Comparison of ENCODE assay signal across 13 mouse cellular contexts in genomic region chr19:10195252-10195651, GRCm38 (mm10). TPM values are rescaled to one million over a fixed set of nuclear protein-coding genes. Genes with fewer than 3 reads are reported as not detected.
DNase-seq lines count a peak whose midpoint lies in the region; TF ChIP-seq lines count a peak whose summit lies in the region.
"Had no signal": no experiment of that assay in that cellular context is flagged by ENCODE, and none has a peak within 500 bp of the region (broad histone marks: within the 10 kb centered on the region; RNA-seq: fewer than 3 reads in every experiment).

No protein-coding gene starts in this region.

- H3K27me3 ChIP-seq in limb, embryonic 10.5 days (ENCODE audit: low read depth, poor library complexity, severe bottlenecking): no peaks in the 10 kb centered on the region
- H3K27me3 ChIP-seq: hindbrain, embryonic 12.5 days; liver, embryonic 13.5 days had no signal

- H3K27ac ChIP-seq in limb, embryonic 10.5 days: no peak overlapping the region
- H3K27ac ChIP-seq: heart, adult 2 months; hindbrain, embryonic 12.5 days had no signal

- 84% methylated on average over 5 of the region's 5 CpGs for WGBS in limb, embryonic 10.5 days

- peak; percentile 21 for DNase-seq in gastrocnemius, postnatal 25 days
- no peak for DNase-seq in gastrocnemius, postnatal 14 days
- DNase-seq in ovary, adult 18-20 months (ENCODE audit: low spot score): peak; percentile 41
- no peak for DNase-seq in ovary, postnatal 36 days (ENCODE audit: low spot score)
- DNase-seq in brain, embryonic 14.5 days (ENCODE audit: low read depth): peak; percentile 24
- no peak for DNase-seq in T-cell, adult 2 months (ENCODE audit: low spot score)
- DNase-seq in limb, embryonic 10.5 days (ENCODE audit: low spot score): no peak
- DNase-seq: cerebellum, adult 9-10 months; heart, adult 2 months; liver, embryonic 13.5 days; lung, postnatal 14 days; thymus, postnatal 36 days had no signal

- peaks cover 99% of the 10 kb centered on the region for H3K36me3 ChIP-seq in limb, embryonic 10.5 days

- H3K4me1 ChIP-seq in limb, embryonic 10.5 days: no peaks in the 10 kb centered on the region
- H3K4me1 ChIP-seq: hindbrain, embryonic 12.5 days had no signal

- intact Hi-C loops in gastrocnemius, postnatal 14 days (cut with DNase I; ENCODE audit: low total_unique reads): loop anchor here (5.0 to 10.0 kb wide), 4 partner anchors 90 to 270 kb away; partner anchors contain the start of genes Best1, Fads2, Fads3 and Rab3il1

- TF ChIP-seq CTCF in brain, embryonic 14.5 days (IDR thresholded peaks at IDR 0.05; ENCODE audit: borderline replicate concordance, extremely low read depth, insufficient read depth, insufficient read length): no peak

- no peaks in the 10 kb centered on the region for H3K9me3 ChIP-seq in limb, embryonic 10.5 days (replicated peaks)
- H3K9me3 ChIP-seq: hindbrain, embryonic 12.5 days; liver, embryonic 13.5 days had no signal

- no peak overlapping the region for H3K4me3 ChIP-seq in limb, embryonic 10.5 days
- H3K4me3 ChIP-seq: heart, adult 2 months; hindbrain, embryonic 12.5 days; liver, embryonic 13.5 days had no signal

- TF ChIP-seq POLR2A in brain, embryonic 14.5 days (IDR thresholded peaks at IDR 0.05; ENCODE audit: borderline replicate concordance, extremely low read depth, insufficient read depth, insufficient read length, poor library complexity, severe bottlenecking): no peak

RNA-seq across cellular contexts. Expression of gene Tmem258, which starts 8.6 kb away (rescaled TPM):
- 10 to 100 TPM; 81.8 to 94.5 TPM for total RNA-seq in gastrocnemius, postnatal 25 days (2021)
- total RNA-seq in gastrocnemius, postnatal 14 days (2021): 10 to 100 TPM; 92.6 to 96.5 TPM
- polyA plus RNA-seq in brain, embryonic 14.5 days (2012; rRNA removed): 108 and 164 TPM in 2 replicates
- 420 and 432 TPM in 2 replicates for polyA plus RNA-seq in limb, embryonic 10.5 days (2016; fragmentation: Nextera tagmentation; extraction: Ambion mirVana)

RNA-seq across cellular contexts. Expression of gene Fen1, which starts 8.7 kb away (rescaled TPM):
- total RNA-seq in gastrocnemius, postnatal 25 days (2021): 1 to 10 TPM; 2.9 to 3.7 TPM
- total RNA-seq in gastrocnemius, postnatal 14 days (2021): 1 to 10 TPM; 4.2 to 6.2 TPM
- polyA plus RNA-seq in brain, embryonic 14.5 days (2012; rRNA removed): 26.6 and 34.3 TPM in 2 replicates
- polyA plus RNA-seq in limb, embryonic 10.5 days (2016; fragmentation: Nextera tagmentation; extraction: Ambion mirVana): 188 and 204 TPM in 2 replicates

RNA-seq across cellular contexts. Expression of gene Fads1, which starts 12.6 kb away (rescaled TPM):
- 1 to 10 TPM; 6.9 to 8.2 TPM for total RNA-seq in gastrocnemius, postnatal 25 days (2021)
- total RNA-seq in gastrocnemius, postnatal 14 days (2021): 10 to 100 TPM; 10.5 to 16.5 TPM
- polyA plus RNA-seq in brain, embryonic 14.5 days (2012; rRNA removed): 136 and 139 TPM in 2 replicates
- 142 and 155 TPM in 2 replicates for polyA plus RNA-seq in limb, embryonic 10.5 days (2016; fragmentation: Nextera tagmentation; extraction: Ambion mirVana)

RNA-seq across cellular contexts. Expression of gene Myrf, which starts 45.3 kb away (rescaled TPM):
- not detected for total RNA-seq in gastrocnemius, postnatal 25 days (2021)
- total RNA-seq in gastrocnemius, postnatal 14 days (2021): under 1 TPM in 1 of 2 experiments, not detected in 1; 0.08 TPM
- polyA plus RNA-seq in brain, embryonic 14.5 days (2012; rRNA removed): 1.4 and 2.4 TPM in 2 replicates
- polyA plus RNA-seq in limb, embryonic 10.5 days (2016; fragmentation: Nextera tagmentation; extraction: Ambion mirVana): 6.8 and 8.4 TPM in 2 replicates

Comparison
In these comparisons a context has a peak if more than half of its experiments do, and no peak if none do; other contexts are left out.
1. DNase-seq: peak in gastrocnemius, postnatal 25 days (single experiment), ovary, adult 18-20 months (single experiment) and brain, embryonic 14.5 days (single experiment); none in gastrocnemius, postnatal 14 days (single experiment), ovary, postnatal 36 days (single experiment), T-cell, adult 2 months (single experiment) and limb, embryonic 10.5 days (single experiment).